Mouse (Mus musculus) right cerebral cortex, postnatal 14 days (tissue): ENCODE data around the gene Tmem135.

ENCODE experiments used
- DNase-seq: peaks from one replicate; pipeline ENCODE4 v3.0.0; 2022

Gene Tmem135

DNA sequence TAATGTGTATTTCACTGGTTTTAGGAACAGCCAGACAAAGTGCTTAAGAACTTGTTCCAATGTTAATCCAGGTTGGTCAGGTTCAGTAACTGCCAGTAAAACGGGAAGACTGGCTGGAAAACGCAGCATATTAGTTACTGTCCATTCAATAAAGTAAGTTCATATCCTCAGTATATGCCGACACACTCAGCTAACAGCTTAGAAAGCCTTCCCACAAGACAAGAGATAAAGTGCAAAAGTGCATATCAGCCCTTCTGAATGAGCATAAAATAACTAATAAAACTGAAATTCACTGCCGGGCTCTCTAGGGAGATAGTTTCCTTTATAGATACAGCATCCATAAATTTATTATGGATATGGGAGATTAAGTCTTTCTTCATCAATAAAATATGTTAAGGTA lies 161.5 kb downstream of the Tmem135 start:
- no peak for DNase-seq

DNA sequence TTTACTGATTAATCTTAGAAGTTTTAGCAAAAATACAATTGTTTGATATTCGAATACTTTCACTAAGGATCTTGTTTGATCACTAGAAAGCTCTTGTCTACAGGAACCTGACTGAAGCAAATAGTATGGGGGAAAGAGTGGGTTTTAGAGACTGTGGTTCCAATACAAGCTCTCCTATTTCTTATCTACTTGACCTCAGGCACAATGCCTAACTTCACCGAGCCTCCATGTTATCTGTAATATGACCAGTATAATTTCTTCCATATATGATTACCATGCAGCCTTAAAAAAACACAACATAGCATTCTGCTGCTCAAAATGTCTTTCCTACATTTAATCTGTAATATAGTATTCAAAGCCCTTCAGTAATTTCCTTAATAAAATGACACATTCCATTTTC lies 161.9 kb downstream of the Tmem135 start:
- no peak for DNase-seq

DNA sequence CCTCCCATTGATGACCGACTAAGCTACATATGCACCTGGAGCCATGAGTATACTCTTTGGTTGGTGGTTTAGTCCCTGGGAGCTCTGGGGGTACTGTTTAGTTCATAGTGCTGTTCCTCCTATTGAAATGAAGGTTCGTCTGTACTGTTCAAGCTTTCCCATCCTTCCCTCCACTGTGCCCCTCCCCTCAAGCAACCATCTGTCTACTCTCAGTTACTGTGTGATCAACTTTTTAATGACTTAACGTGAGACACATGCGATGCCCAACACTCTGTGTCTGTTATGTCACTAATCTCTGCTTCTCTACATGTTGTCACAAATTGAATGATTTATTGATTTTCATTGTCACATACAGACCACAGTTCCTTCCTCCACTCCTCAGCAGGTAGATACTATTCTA lies 164.4 kb downstream of the Tmem135 start:
- DNase-seq = no peak

DNA sequence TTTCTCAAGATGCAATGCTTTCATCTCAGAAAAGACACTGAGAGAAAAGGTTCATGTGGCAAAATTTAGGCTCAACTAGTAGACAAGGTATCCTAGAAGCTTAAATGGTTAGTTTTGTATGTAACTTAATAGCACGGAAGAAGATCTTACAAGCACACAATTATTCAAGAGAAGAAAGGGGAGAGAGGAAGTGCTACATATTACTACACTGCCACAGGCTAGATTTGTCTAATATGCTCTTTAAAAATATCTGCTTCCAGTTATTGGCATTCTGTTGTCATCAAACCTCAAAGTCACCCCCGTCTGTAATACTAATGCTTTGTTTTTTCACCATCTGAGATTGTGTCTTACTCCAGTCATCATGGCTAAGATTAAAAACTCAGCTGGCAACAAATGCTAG lies 167.4 kb downstream of the Tmem135 start:
- no peak for DNase-seq

DNA sequence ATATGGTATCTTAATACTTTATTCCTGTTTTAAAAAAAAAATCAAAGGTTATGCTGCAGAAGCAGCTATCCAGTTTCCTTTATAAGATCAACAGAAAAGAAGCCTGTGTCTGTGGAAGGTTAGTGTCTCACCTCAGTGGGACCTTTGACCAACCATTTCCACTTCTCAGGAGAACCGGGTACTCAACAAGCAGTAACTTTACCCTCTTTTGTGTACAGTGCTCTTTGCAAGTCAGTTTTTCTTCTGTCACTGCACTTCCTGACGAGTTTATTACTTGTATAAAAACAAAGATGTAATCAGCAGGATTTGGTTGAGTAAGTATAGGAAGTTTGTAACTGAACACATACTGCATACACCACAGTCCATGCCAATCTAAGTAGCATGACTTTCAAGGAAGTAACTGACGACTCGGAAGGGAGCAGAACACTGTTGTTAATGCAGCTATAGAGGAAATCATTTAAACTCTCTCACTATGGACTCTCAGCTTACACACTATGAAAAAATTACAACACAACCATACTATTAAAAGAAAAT lies 168.0 kb downstream of the Tmem135 start:
- no peak for DNase-seq

DNA sequence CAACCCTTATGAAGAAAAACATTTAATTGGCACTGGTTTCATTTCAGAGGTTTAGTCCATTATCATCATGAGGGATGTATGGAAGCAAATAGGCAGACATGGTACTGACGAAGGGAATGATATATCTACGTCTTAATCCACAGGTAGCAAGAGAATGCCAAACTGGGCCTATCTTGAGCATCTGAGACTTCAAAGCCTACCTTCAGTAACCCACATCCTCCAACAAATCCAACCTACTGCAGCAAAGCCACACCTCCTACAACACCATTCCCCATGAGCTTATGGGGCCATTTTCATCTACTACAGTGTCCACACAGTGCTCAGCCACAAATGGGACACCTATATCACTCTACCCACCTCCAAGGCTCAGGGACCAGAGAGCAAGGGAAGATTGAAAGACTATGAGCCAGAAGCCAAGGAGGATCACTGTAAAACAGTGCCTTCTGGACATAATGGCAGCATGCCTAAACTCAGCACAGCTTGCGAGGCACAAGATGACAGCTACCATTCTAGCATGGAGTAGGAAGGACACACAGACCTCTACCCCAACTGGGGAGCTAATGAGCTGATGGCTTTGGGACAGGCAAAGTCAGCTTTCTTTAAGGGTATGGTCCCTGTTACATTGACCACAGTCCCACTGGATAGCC lies 171.4 kb downstream of the Tmem135 start:
- DNase-seq = no peak

DNA sequence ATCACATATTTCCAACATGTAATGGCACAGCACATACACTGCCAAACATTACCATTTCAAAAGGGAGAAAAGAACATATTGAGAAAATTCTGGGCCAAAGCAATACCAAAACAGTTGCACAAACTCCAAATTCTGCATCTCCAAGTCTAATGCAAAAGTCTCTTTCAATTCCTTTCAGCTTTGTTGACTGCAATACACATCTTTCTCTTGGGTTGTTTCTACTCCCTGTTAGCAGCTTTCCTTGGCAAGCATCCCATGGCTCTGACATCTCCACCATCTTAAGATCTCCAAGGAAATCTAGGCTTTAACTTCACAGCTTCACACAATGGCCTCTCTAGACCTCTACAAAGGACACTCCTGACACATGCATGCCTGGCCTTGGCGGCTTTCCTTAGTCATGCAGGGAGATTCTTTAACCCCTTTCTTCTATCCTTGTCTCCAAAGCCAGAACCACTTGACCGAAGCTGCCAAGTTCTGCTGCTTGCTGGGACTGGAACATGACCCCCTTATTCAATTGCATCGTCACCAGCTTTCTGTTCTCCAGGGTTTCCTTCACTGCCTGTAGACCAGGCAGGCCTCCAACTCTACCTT lies 172.7 kb downstream of the Tmem135 start:
- no peak for DNase-seq

DNA sequence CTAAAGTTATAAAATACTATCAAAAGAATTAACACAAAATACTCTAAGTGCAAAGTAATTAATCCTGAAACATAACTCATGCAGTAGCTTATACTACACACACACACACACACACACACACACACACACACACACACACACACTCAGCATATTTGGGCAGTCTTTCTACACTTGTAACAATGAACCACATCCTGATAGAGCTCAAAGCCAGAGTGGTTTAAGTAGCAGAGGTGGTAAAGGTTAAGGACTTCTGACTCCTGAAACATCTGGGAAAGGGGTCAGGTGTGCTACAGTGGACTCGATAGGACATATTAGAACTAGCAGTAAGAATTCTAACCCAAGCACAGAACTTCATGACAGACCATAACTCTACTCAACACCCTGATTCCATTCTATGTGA lies 181.4 kb downstream of the Tmem135 start:
- DNase-seq = no peak

DNA sequence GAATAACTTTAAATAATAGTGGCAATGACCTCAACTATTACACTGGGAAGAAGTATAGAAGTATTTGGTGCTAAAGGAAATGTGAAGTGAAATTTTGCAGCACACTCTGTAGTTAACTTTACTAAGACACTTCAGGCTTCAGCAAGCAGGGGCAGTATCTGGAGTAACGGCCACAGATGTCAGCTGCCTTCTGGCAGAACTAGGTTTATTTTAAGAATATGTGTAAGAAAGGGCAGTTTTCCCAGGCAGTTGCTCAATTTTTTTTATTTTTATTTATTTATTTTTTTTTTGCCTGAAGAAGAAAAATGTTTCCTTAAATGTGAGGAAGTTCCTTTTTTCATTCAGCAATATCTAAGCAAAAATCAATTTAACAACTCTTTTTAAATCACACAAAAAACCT lies 187.4 kb downstream of the Tmem135 start:
- no peak for DNase-seq

DNA sequence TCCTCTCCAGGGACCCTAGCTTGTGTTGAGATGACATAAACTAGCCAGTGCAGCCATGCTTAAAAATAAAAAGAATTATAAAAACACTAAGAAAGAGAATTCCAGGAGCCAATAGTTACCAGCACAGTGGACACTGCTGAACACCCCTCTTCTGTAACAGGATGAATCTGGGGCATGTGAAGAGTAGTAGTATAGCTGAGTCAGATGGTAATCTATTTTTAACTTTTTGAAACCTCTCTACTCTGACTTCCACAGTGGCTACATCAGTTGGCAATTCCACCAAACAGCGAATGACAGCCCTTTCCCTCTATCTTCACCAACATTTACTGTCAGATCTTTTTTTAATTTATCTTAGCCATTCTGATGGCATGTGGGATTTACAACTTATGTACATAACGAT lies 187.9 kb downstream of the Tmem135 start:
- DNase-seq = no peak

DNA sequence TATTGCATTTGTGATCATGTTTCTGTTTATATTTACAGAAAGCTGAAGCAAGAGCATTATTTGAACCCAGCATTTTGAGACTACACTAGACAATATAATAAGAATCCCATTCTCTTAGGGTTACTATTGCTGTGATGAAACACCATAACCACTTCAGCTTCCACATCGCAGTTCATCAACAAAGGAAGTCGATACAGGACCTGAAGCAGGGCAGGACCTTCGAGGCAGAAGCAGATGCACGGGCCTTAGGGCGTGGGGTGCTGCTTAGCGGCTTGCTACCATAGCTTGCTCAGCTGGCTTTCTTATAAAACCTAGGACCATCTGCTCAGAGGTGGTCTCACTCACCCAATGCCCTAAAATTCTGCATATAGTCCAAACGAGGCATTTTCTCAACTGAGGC lies 188.3 kb downstream of the Tmem135 start:
- no peak for DNase-seq

DNA sequence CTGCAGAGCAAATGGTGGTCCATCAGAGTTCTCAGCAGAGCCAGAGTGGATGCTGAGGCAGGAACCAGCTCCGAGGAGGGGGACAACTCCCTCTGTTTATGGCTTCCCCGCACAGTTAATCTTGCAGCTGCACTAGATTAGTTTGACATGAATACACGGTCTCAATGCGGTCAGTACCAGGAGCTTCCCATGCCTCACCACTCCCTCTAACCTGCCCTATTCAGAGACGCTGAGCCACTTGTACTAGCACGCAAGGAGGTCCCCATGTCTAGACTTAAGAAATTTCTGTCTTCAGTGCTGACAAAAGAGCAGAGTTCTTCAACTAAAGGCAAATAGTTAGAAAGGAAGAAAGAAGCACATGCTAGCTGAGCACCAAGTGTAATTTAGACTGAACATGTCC lies 193.5 kb downstream of the Tmem135 start:
- DNase-seq = no peak

DNA sequence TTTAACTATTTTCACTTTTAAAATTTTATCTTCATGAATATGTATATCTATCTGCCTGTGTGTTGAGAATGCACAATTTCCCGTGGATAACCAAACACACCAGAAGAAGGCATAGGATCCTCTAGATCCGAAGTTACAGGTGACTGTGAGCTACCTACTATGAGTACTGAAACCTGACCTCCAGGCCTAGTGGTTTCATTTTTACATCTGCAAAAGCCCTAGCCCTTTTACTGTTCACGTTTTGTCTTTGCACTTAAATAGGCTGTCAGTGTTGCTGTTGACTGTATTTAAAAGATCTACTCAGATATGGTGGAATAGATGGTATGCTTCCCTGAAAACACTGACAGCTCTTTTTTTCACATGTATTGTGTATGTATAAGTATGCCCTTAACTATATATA lies 197.9 kb downstream of the Tmem135 start:
- DNase-seq = no peak

DNA sequence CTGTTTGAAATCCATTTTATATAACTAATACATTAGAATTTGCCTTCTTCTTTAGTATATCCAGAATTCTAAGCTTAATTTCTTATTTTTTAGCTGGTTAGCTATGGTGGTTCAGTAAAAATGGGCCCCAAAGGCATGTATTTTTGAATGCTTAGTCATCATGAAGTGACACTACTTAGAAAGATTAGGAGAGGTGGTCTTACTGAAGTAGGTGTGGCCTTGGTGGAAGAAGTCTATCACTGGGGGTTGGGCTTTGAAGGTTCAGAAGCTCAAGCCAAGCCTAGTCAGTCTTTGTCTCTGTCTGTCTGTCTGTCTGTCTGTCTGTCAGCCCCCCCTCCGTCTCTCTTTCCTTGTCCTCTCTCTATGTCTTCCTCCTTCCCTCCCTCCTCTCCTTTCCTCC lies 198.6 kb downstream of the Tmem135 start:
- DNase-seq = no peak

DNA sequence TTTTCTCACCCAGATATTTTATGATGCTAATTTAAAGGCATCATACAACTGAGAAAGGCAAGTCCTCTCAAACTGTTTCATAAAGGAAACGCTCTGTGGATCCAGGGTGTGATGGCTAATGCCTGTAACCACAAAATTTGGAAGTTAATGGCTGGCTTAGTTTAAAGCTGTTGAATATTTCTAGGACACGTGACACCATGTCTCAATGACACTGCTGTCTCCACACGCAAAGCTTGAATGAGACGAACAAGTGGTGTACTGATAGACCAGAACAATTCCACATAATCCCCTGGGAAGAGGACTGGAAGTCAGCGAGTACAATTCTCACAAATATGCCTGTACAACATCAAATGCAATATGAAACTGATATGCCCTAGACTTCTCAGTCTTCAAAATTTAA lies 200.9 kb downstream of the Tmem135 start:
- no peak for DNase-seq

DNA sequence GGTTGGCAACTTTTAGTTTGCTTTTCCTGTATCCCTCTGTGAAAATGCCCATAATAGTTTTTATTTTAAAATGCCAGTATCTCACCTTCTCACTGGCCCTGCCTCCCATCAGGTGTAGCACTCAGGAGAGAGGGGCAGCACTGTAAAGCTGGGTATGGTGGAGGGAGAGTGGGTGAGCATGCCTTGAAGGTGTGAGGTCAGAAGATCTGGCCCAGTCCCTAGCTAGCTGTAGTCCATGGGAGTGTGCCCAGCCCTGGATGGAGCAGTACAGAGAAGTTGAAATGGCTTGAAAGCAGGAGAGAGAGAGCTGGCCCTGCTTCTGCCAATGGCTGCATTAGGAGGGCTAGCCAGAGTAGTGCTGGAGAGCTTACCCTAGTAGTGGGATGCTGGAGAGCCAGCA lies 202.1 kb downstream of the Tmem135 start:
- no peak for DNase-seq

DNA sequence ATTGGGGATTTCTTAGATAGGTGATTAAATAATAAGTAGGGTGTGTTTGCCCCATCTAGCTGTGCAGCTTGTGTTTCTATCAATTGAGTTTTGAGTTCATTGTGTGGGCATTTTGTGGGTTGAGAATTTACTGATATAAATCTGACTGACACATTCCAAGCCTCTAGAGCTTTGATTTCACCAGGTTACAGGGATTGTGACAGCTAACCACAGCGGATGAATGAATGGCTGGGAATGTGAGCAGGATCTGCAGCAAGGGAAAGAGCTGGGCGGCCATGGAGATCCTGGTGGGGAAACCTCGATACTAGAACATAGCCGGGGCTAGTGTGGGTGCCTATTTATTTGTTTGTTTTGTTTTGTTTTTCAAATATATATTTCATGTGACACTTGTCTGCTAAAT lies 205.5 kb downstream of the Tmem135 start:
- DNase-seq = no peak

DNA sequence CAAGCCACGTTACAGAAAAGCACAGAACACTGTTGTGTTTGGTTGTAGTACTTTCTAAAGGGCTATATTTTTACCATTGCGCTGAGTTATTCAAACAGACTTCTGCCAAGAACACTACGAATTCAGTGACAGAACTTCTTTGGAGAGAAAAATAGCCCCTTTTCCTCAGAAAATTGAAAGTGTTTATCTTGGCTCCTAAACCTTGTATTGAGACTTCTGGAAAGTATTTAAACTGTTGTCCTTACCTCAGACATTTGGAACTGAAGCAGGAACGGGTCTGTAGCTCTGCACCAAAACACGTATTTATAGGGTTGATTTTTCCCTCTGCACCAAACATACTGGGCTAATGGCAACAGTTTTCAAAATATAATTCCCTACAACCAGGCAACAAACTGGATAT lies 210.6 kb downstream of the Tmem135 start:
- DNase-seq = no peak

DNA sequence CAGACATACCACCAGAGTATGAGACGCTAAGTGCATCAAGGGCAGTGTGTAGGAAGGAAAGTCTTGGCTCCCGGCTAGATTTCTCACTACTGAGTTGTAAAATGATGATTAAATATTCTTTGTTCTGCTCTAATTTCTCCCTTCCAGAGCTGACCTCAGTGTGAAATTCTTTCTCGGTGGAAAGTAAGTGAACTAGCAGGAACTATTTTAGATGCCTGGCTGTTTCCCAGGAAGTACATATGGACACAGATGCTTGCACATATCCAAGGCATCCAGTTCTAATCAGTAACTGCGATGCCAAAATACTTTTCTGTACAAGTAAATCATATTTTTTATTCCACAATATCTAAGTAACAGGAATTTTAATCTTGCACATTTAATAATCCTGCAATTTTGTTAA lies 220.1 kb downstream of the Tmem135 start:
- no peak for DNase-seq

DNA sequence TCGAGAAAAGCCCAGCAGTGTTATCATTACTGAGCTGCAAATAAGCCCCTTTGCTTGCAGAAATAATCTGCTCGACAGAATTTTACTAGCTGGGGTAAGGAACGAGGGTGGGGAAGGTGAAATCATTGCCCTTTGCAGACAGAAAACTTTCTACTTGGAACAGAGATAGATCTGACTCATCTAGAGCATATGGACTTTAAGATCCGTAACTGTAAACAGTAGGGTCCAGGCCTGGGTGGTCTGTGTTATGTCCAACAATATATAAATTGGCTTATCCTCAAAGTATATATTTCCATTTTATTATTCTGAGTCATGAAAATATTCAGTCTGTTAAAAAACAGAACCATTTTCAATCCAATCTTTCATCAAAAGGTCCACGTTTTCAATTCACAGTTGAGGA lies 221.1 kb downstream of the Tmem135 start:
- no peak for DNase-seq

DNA sequence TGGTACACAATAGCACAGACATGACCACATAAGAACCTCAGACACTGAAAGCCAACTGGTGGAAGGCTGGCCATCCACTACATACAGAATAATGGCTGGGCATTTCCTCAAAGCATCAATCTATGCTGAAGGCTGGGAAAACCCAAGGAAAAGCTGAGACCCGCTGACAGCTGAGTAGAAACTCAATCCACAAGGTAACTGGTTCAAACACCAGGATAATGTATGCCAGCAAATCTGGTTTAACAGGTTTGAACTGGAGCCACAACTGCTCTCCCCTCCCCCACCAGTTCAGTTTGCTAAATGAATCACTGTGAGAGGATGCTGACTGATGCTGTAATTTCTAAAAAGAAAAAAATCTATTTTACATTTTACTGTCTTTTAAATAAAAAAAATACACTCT lies 222.7 kb downstream of the Tmem135 start:
- DNase-seq = no peak

DNA sequence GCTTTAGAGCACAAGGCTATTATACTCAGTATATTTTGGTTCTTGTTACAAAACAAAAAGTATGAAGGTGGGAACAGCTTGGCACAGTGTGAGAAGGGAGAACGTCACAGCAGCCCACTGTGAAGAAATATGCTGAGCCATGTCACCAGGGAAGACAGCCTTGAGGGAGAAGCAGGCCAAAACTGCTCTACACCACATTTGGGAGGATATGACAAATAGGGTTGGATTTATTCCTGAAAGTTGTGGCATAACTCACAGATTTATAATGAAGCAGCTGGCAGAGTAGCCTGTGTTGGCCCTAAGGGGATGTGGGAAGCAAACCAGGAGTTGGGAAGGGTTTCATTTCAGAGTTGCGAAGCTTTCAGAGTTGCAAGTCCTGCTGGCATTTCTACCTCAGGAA lies 225.4 kb downstream of the Tmem135 start:
- DNase-seq = no peak

DNA sequence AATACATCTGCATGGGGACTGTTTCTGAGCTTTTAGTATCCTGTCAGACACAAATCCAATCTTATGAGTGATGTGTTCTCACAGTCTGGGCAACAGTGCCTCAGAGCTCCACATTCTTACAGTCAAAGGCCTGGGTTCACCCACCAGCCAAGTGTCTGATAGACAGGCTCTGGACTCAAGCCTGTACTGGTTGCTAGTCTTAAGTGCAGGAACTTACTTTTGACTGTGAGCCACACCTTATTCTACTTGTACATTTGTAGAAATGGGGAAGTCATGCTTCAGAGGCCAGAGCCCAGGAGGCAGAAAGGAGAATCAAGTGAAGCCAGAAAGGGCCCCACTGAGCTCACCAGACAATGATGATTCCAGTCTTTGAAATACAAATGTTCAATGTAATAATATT lies 226.1 kb downstream of the Tmem135 start:
- DNase-seq = no peak

DNA sequence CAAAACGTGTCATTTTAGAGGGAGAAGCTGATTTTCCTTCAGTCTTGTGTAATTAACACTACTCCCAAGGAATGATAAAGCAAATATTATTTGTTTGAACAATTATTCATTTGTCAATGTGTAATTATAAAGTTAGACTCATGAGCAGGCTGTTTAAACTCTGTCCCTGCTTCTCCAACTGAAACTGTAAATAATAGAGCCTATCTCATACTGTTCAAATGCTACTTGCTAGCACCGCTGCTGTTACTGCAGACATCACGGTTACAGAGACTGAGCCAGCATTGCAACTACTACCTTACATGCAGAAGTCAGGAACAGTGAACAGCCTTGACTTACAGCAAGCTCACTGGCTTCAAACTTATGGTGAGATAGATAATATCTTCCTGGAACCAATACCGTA lies 229.6 kb downstream of the Tmem135 start:
- no peak for DNase-seq

DNA sequence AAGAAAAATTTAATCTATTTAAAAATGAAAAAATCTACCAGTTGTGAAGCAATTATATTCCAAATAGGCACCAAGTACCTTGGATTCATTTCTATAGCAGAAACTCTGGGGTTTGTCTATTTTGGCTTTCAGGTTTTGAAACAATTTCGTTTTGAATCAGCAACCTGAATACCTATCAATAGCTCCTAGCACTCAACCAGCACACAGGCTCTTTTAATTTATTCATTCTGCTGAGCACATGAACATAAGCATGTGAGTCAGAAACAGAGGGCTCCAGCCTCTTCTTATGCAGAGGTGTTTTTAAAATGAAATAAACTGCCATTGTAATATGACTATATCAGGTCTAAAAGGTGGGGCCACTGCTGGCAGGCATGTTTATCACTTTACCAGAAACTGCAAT lies 231.0 kb downstream of the Tmem135 start:
- DNase-seq = no peak
